Mouse (Mus musculus) ES-E14 (cell line): ENCODE measurements around the gene Tmem256. TPM values are rescaled to one million over a fixed set of nuclear protein-coding genes. Genes with fewer than 3 reads are reported as not detected.
A peak's percentile ranks its signal among the peaks of the same experiment; 100 is the strongest.

Experiments
- DNase-seq: peaks from one replicate; pipeline ENCODE4 v3.0.0-alpha.2; 2013; ENCODE audit warnings: low read depth, low spot score
- H3K27ac ChIP-seq: 2 replicates; pipeline ENCODE4 v1.5.1; 2012; ENCODE audit warnings: low read depth, mild to moderate bottlenecking, low read length, moderate library complexity, mixed read lengths; ENCODE audit not compliant: poor library complexity, insufficient read depth, severe bottlenecking
- H3K36me3 ChIP-seq: 2 replicates; pipeline ENCODE4 v1.6.1; 2012; ENCODE audit warnings: mild to moderate bottlenecking, low read length, moderate library complexity, mixed read lengths; ENCODE audit not compliant: control insufficient read depth, poor library complexity, insufficient read depth, severe bottlenecking
- H3K4me1 ChIP-seq, 2 experiments: fragments of 150-350 bp in 1 of 2; sonication (generic) in 1 of 2; 2 replicates each; pipeline ENCODE4 v1.6.1; 2012; ENCODE audit warnings: low read length in 2 of 2, mild to moderate bottlenecking in 1 of 2, mixed read lengths in 1 of 2; ENCODE audit not compliant: control insufficient read depth in 2 of 2, insufficient read depth in 2 of 2, poor library complexity in 1 of 2
- H3K4me3 ChIP-seq, 2 experiments: fragments of 150-350 bp in 1 of 2; sonication (generic) in 1 of 2; 2 replicates each; pipeline ENCODE4 v1.5.1; 2012; ENCODE audit warnings: low read length in 2 of 2, low read depth in 1 of 2, mild to moderate bottlenecking in 1 of 2, mixed read lengths in 1 of 2; ENCODE audit not compliant: insufficient read depth in 1 of 2, poor library complexity in 1 of 2, severe bottlenecking in 1 of 2
- H3K9ac ChIP-seq: 2 replicates; pipeline ENCODE4 v1.6.1; 2012; ENCODE audit warnings: low read depth, mild to moderate bottlenecking, low read length, mixed read lengths; ENCODE audit not compliant: poor library complexity, insufficient read depth, severe bottlenecking
- H3K9me3 ChIP-seq: fragments of 150-350 bp; sonication (generic); 2 replicates; pipeline ENCODE4 v1.6.1; 2012; ENCODE audit warnings: low read depth, mild to moderate bottlenecking, low read length; ENCODE audit not compliant: control insufficient read depth, insufficient read depth
- CHD2 ChIP-seq: IDR thresholded peaks from 2 replicates; pipeline ENCODE4 v1.6.1; 2014; ENCODE audit warnings: mild to moderate bottlenecking, low read depth, low read length, inconsistent platforms
- HCFC1 ChIP-seq: IDR thresholded peaks from 2 replicates; pipeline ENCODE4 v1.6.1; 2012; ENCODE audit warnings: low read length, inconsistent platforms, borderline replicate concordance; ENCODE audit not compliant: insufficient read depth
- MAFK ChIP-seq: IDR thresholded peaks from 2 replicates; pipeline ENCODE4 v1.6.1; 2014; ENCODE audit warnings: mild to moderate bottlenecking, low read depth, low read length, inconsistent platforms; ENCODE audit not compliant: insufficient read depth
- ZC3H11A ChIP-seq: IDR thresholded peaks from 2 replicates; pipeline ENCODE4 v1.6.1; 2012; ENCODE audit warnings: low read depth, mild to moderate bottlenecking, inconsistent platforms, low read length, borderline replicate concordance
- ZNF384 ChIP-seq: IDR thresholded peaks from 2 replicates; pipeline ENCODE4 v1.6.1; 2012; ENCODE audit warnings: low read depth, low read length, inconsistent platforms
- in situ Hi-C, 2 experiments: fragments of 600-800 bp; cut with MboI; formaldehyde crosslinking; loops; one replicate each; pipeline ENCODE4 v1.15.1; 2025; ENCODE audit warnings: low sequenced_read_pairs in 2 of 2, inconsistent platforms in 1 of 2; ENCODE audit not compliant: unreplicated experiment in 2 of 2
- total RNA-seq: library from RNA; depleted of rRNA; stranded (reverse); fragments of 300-350 nt; gene quantifications from 2 replicates; pipeline ENCODE4 v1.2.3, GENCODE M21; 2012; rRNA removed

Gene Tmem256
- total RNA-seq, 1 experiment = 90.7 TPM

GRCm38 (mm10) chr11:69884240-69884639, 45.9 kb downstream of the Tmem256 start:
- in situ Hi-C loops = no loop called here
- H3K9ac ChIP-seq = no peak overlapping the region

GRCm38 (mm10) chr11:69884663-69885062, 46.3 kb downstream of the Tmem256 start:
- TF ChIP-seq ZC3H11A (no peak), MAFK (no peak), ZNF384 (no peak), CHD2 (no peak), HCFC1 (no peak)
- H3K27ac ChIP-seq = no peak overlapping the region
- no peak overlapping the region for H3K4me3 ChIP-seq
- H3K36me3 ChIP-seq = peaks cover 5% of the 10 kb centered on the region; the same call in 1 of the 2 replicates
- H3K9me3 ChIP-seq = no peaks in the 10 kb centered on the region
- in situ Hi-C loops = no loop called here
- H3K4me1 ChIP-seq = peaks cover 0 to 7% of the 10 kb centered on the region in 2 experiments; a peak in 1 of 4 replicates
- H3K9ac ChIP-seq = no peak overlapping the region
- DNase-seq = no peak

More at GRCm38 (mm10) chr11:69884240-69884639, 45.9 kb downstream of the Tmem256 start:
- H3K36me3 ChIP-seq = peaks cover 5% of the 10 kb centered on the region; the same call in 1 of the 2 replicates
- H3K4me1 ChIP-seq = peaks cover 0 to 12% of the 10 kb centered on the region in 2 experiments; a peak in 2 of 4 replicates
- no peak for DNase-seq
- H3K4me3 ChIP-seq = no peak overlapping the region
- no peak for TF ChIP-seq ZNF384
- no peak for TF ChIP-seq HCFC1
- no peak for TF ChIP-seq ZC3H11A
- no peak for TF ChIP-seq MAFK
- TF ChIP-seq CHD2 = no peak
- H3K9me3 ChIP-seq = no peaks in the 10 kb centered on the region
- H3K27ac ChIP-seq = no peak overlapping the region

- H3K4me3 ChIP-seq = no peak overlapping the region
- peaks cover 5% of the 10 kb centered on the region; the same call in 1 of the 2 replicates for H3K36me3 ChIP-seq
- in situ Hi-C loops = no loop called here
- peaks cover 2 to 10% of the 10 kb centered on the region in 2 experiments; a peak in 1 of 4 replicates for H3K4me1 ChIP-seq
- DNase-seq = peak; percentile 55
- no peak overlapping the region for H3K27ac ChIP-seq
- H3K9ac ChIP-seq = no peak overlapping the region
- TF ChIP-seq CHD2 (no peak), ZC3H11A (no peak), ZNF384 (no peak), MAFK (no peak), HCFC1 (no peak)
- H3K9me3 ChIP-seq = no peaks in the 10 kb centered on the region
These were observed 48.8 kb downstream of the Tmem256 start for GRCm38 (mm10) chr11:69886907-69887635.

Other genes starting within 250 kb of the Tmem256 start
- gene Atp1b2, start 232.6 kb upstream of the Tmem256 start, total RNA-seq = 12.1 and 13.1 TPM in 2 replicates
- gene Shbg, start 220.6 kb upstream of the Tmem256 start, total RNA-seq = not detected in 2 replicates
- gene Sat2, start 216.5 kb upstream of the Tmem256 start, total RNA-seq = 3.2 and 3.6 TPM in 2 replicates
- gene Fxr2, start 205.5 kb upstream of the Tmem256 start, total RNA-seq = 153 and 161 TPM in 2 replicates
- gene Sox15, start 183.2 kb upstream of the Tmem256 start, total RNA-seq = 6.6 and 8.2 TPM in 2 replicates
- gene Mpdu1, start 175.9 kb upstream of the Tmem256 start, total RNA-seq = 258 and 349 TPM in 2 replicates
- 23.4 and 32.7 TPM in 2 replicates for gene Cd68, start 172.4 kb upstream of the Tmem256 start, total RNA-seq
- gene Eif4a1, start 166.1 kb upstream of the Tmem256 start, total RNA-seq = 1,512 and 1,948 TPM in 2 replicates
- gene Senp3, start 156.4 kb upstream of the Tmem256 start, total RNA-seq = 265 and 282 TPM in 2 replicates
- 8.6 and 11.7 TPM in 2 replicates for gene Tnfsf13, start 152.7 kb upstream of the Tmem256 start, total RNA-seq
- gene Tnfsf12, start 142.7 kb upstream of the Tmem256 start, total RNA-seq = 8.7 and 16.1 TPM in 2 replicates
- gene Tnfsfm13, start 142.4 kb upstream of the Tmem256 start, total RNA-seq = 13.7 and 19.9 TPM in 2 replicates
- 71.9 and 74.2 TPM in 2 replicates for gene Polr2a, start 79.9 kb upstream of the Tmem256 start, total RNA-seq
- gene Slc35g3, start 76.5 kb upstream of the Tmem256 start, total RNA-seq = 0.22 and 0.48 TPM in 2 replicates
- 1.6 and 3.0 TPM in 2 replicates for gene Zbtb4, start 72.6 kb upstream of the Tmem256 start, total RNA-seq
- 3.8 and 5.7 TPM in 2 replicates for gene Chrnb1, start 42.6 kb upstream of the Tmem256 start, total RNA-seq
- 0.31 and 0.42 TPM in 2 replicates for gene Fgf11, start 36.7 kb upstream of the Tmem256 start, total RNA-seq
- gene Tmem102, start 32.9 kb upstream of the Tmem256 start, total RNA-seq = 1.3 and 1.8 TPM in 2 replicates
- gene Gm39566, start 23.2 kb upstream of the Tmem256 start, total RNA-seq = not detected in 2 replicates
- not detected in 2 replicates for gene Spem2, start 20.0 kb upstream of the Tmem256 start, total RNA-seq
- 0.27 TPM in 1 of 2 replicates, not detected in the other for gene Spem1, start 16.3 kb upstream of the Tmem256 start, total RNA-seq
- 8.9 and 9.5 TPM in 2 replicates for gene Nlgn2, start 730 bp upstream of the Tmem256 start, total RNA-seq
- 7.0 and 7.2 TPM in 2 replicates for gene Plscr3, start 7.9 kb downstream of the Tmem256 start, total RNA-seq
- 3.4 and 8.1 TPM in 2 replicates for gene Tnk1, start 20.2 kb downstream of the Tmem256 start, total RNA-seq
- not detected in 2 replicates for gene Tmem95, start 39.5 kb downstream of the Tmem256 start, total RNA-seq
- 3.1 and 5.4 TPM in 2 replicates for gene Kctd11, start 42.9 kb downstream of the Tmem256 start, total RNA-seq
- 9.6 and 14.7 TPM in 2 replicates for gene Acap1, start 57.0 kb downstream of the Tmem256 start, total RNA-seq
- 3.3 and 5.7 TPM in 2 replicates for gene 2810408A11Rik, start 62.5 kb downstream of the Tmem256 start, total RNA-seq
- 66.3 and 98.2 TPM in 2 replicates for gene Neurl4, start 62.6 kb downstream of the Tmem256 start, total RNA-seq
- 14.3 and 15.5 TPM in 2 replicates for gene Gps2, start 75.4 kb downstream of the Tmem256 start, total RNA-seq
- 754 and 926 TPM in 2 replicates for gene Eif5a, start 83.4 kb downstream of the Tmem256 start, total RNA-seq
- 3.9 and 6.1 TPM in 2 replicates for gene Ybx2, start 97.3 kb downstream of the Tmem256 start, total RNA-seq
- 2.6 and 4.2 TPM in 2 replicates for gene Slc2a4, start 109.7 kb downstream of the Tmem256 start, total RNA-seq
- gene Cldn7, start 126.3 kb downstream of the Tmem256 start, total RNA-seq = 24.9 and 38.7 TPM in 2 replicates
- gene Ctdnep1, start 142.6 kb downstream of the Tmem256 start, total RNA-seq = 33.3 and 41.2 TPM in 2 replicates
- gene Elp5, start 144.0 kb downstream of the Tmem256 start, total RNA-seq = 76.1 and 87.9 TPM in 2 replicates
- 57.7 and 70.6 TPM in 2 replicates for gene Gabarap, start 152.6 kb downstream of the Tmem256 start, total RNA-seq
- gene Phf23, start 157.3 kb downstream of the Tmem256 start, total RNA-seq = 64.7 and 80.9 TPM in 2 replicates
- 47.4 and 70.9 TPM in 2 replicates for gene Dvl2, start 162.1 kb downstream of the Tmem256 start, total RNA-seq
- gene Acadvl, start 176.9 kb downstream of the Tmem256 start, total RNA-seq = 32.5 and 48.7 TPM in 2 replicates
- 10.8 and 11.4 TPM in 2 replicates for gene Dlg4, start 178.4 kb downstream of the Tmem256 start, total RNA-seq
- 0.58 TPM in 1 of 2 replicates, not detected in the other for gene Asgr1, start 215.6 kb downstream of the Tmem256 start, total RNA-seq